Mouse (Mus musculus) G1E (cell line): ENCODE results near the gene Fkbp14. TPM values are rescaled to one million over a fixed set of nuclear protein-coding genes. Genes with fewer than 3 reads are reported as not detected.

Experiments used
- ATAC-seq: 2 replicates; pipeline ENCODE4 v1.8.0; 2016; ENCODE audit warnings: mild to moderate bottlenecking; ENCODE audit not compliant: insufficient number of reproducible peaks, poor library complexity, low FRiP score, severe bottlenecking; ENCODE audit errors: extremely low read depth
- DNase-seq: peaks from one replicate; pipeline ENCODE4 v3.0.0; 2012; ENCODE audit warnings: low spot score
- H3K27me3 ChIP-seq: 2 replicates; pipeline ENCODE4 v1.6.1; 2012; ENCODE audit warnings: mild to moderate bottlenecking, low read length, inconsistent platforms; ENCODE audit not compliant: insufficient read depth
- H3K36me3 ChIP-seq: replicated peaks from 2 replicates; pipeline ENCODE3; 2012; ENCODE audit warnings: mild to moderate bottlenecking, inconsistent platforms
- H3K4me1 ChIP-seq: 2 replicates; pipeline ENCODE4 v1.6.1; 2012; ENCODE audit warnings: low read depth, low read length, inconsistent platforms, mixed read lengths; ENCODE audit not compliant: insufficient read depth
- H3K4me3 ChIP-seq: 2 replicates; pipeline ENCODE4 v1.5.1; 2012; ENCODE audit warnings: low read depth, mild to moderate bottlenecking, inconsistent platforms, low read length, moderate library complexity, mixed read lengths
- H3K9me3 ChIP-seq: replicated peaks from 2 replicates; pipeline ENCODE4 v1.6.1; 2012; ENCODE audit warnings: inconsistent platforms
- CTCF ChIP-seq: IDR thresholded peaks from 2 replicates; pipeline ENCODE4 v1.5.1; 2012; ENCODE audit warnings: low read depth, low read length, inconsistent platforms, mixed read lengths
- GATA1 ChIP-seq: IDR thresholded peaks from 2 replicates; pipeline ENCODE4 v1.6.1; 2012; ENCODE audit warnings: borderline replicate concordance, low read length, inconsistent platforms, mixed read lengths
- GATA2 ChIP-seq: IDR thresholded peaks from 2 replicates; pipeline ENCODE4 v1.6.1; 2012; ENCODE audit warnings: low read depth, low read length, inconsistent platforms, borderline replicate concordance
- POLR2AphosphoS5 ChIP-seq: IDR thresholded peaks from 2 replicates; pipeline ENCODE4 v1.6.1; 2012; ENCODE audit warnings: low read depth, low read length, inconsistent platforms; ENCODE audit not compliant: insufficient replicate concordance
- TAL1 ChIP-seq: conservative IDR thresholded peaks from 2 replicates; pipeline ENCODE4 v1.6.1; 2012; ENCODE audit warnings: low read depth, low read length, inconsistent platforms, mixed read lengths
- polyA plus RNA-seq: library from polyadenylated mRNA; stranded (reverse); fragments of >175 nt; gene quantifications from 2 replicates; pipeline ENCODE4 v1.2.3, GENCODE M21; 2012
- total RNA-seq, 2 experiments: library from RNA; stranded (forward) in 1 of 2; stranded (reverse) in 1 of 2; fragments of 200-1000 nt in 1 of 2; fragments of >200 nt in 1 of 2; fragmentation: Nextera tagmentation in 1 of 2; gene quantifications; 2 replicates each; pipeline ENCODE4 v1.2.3; 2014 to 2017

Fkbp14 gene
- total and polyA plus RNA-seq, 3 experiments, result 0.11 to 6.7 (median 2.5) TPM

- no peak for TF ChIP-seq GATA1
- no peak for TF ChIP-seq TAL1
- no peak for TF ChIP-seq GATA2
- no peak for TF ChIP-seq POLR2AphosphoS5
- no peak for TF ChIP-seq CTCF
- no peak for ATAC-seq
- no peak for DNase-seq
Measured at GRCm38 (mm10) chr6:54600681-54601347, 3.7 kb upstream of the Fkbp14 start.

GRCm38 (mm10) chr6:54597711-54598110 lies 603 bp upstream of the Fkbp14 start:
- H3K4me3 ChIP-seq, result no peak overlapping the region
- no peak for ATAC-seq
- DNase-seq, result no peak
- no peaks in the 10 kb centered on the region for H3K27me3 ChIP-seq
- peaks cover 27% of the 10 kb centered on the region for H3K36me3 ChIP-seq
- peaks cover 33% of the 10 kb centered on the region for H3K4me1 ChIP-seq
- H3K9me3 ChIP-seq, result no peaks in the 10 kb centered on the region
- TF ChIP-seq GATA1, result no peak
- TF ChIP-seq GATA2, result no peak
- TF ChIP-seq CTCF, result no peak
- TF ChIP-seq POLR2AphosphoS5, result no peak
- no peak for TF ChIP-seq TAL1

More at GRCm38 (mm10) chr6:54600681-54601347, 3.7 kb upstream of the Fkbp14 start:
- H3K36me3 ChIP-seq, result peaks cover 39% of the 10 kb centered on the region
- H3K4me1 ChIP-seq, result peaks cover 11% of the 10 kb centered on the region
- peaks cover 3% of the 10 kb centered on the region; the same call in 1 of the 2 replicates for H3K9me3 ChIP-seq
- no peaks in the 10 kb centered on the region for H3K27me3 ChIP-seq
- H3K4me3 ChIP-seq, result no peak overlapping the region

GRCm38 (mm10) chr6:54595330-54595878 lies 1.7 kb downstream of the Fkbp14 start:
- no peak for ATAC-seq

GRCm38 (mm10) chr6:54594469-54595329 lies 2.4 kb downstream of the Fkbp14 start, which contains the start of gene Plekha8:
Plekha8 (plus strand) TSS chr6:54595111.
- Histone ChIP-seq H3K9me3 (no peaks in the 10 kb centered on the region), H3K36me3 (peaks cover 14% of the 10 kb centered on the region), H3K27me3 (no peaks in the 10 kb centered on the region), H3K4me1 (peaks cover 45% of the 10 kb centered on the region), H3K4me3 (peak within 1 kb of the TSS; percentile 93)
- DNase-seq (peak; percentile 84), ATAC-seq (peak; percentile 46)
- no peak for TF ChIP-seq GATA2
- TF ChIP-seq POLR2AphosphoS5, result no peak
- no peak for TF ChIP-seq GATA1
- no peak for TF ChIP-seq TAL1
- TF ChIP-seq CTCF, result no peak

More at GRCm38 (mm10) chr6:54595330-54595878, 1.7 kb downstream of the Fkbp14 start:
- Histone ChIP-seq H3K4me3 (peak overlapping the region; percentile 93), H3K27me3 (no peaks in the 10 kb centered on the region), H3K9me3 (no peaks in the 10 kb centered on the region), H3K4me1 (peaks cover 45% of the 10 kb centered on the region), H3K36me3 (peaks cover 17% of the 10 kb centered on the region)
- DNase-seq, result no peak
- no peak for TF ChIP-seq TAL1
- no peak for TF ChIP-seq POLR2AphosphoS5
- TF ChIP-seq GATA2, result no peak
- TF ChIP-seq GATA1, result no peak
- TF ChIP-seq CTCF, result no peak

- peaks cover 13% of the 10 kb centered on the region for H3K36me3 ChIP-seq
- H3K27me3 ChIP-seq, result no peaks in the 10 kb centered on the region
- H3K4me1 ChIP-seq, result peaks cover 47% of the 10 kb centered on the region
- TF ChIP-seq GATA1 (no peak), CTCF (no peak), TAL1 (no peak), POLR2AphosphoS5 (no peak), GATA2 (no peak)
- H3K9me3 ChIP-seq, result no peaks in the 10 kb centered on the region
- ATAC-seq (no peak), DNase-seq (no peak)
- H3K4me3 ChIP-seq, result peak overlapping the region; percentile 20; the same call in 1 of the 2 replicates
Measured at GRCm38 (mm10) chr6:54593766-54594468, 3.2 kb downstream of the Fkbp14 start.
